Mouse (Mus musculus) spleen, adult 2 months (tissue): ENCODE measurements around the gene Efna3.

Source experiments
- CTCF ChIP-seq: fragments of 200-500 bp; IDR thresholded peaks from 2 replicates; pipeline ENCODE4 v1.5.1; 2011; ENCODE audit warnings: mild to moderate bottlenecking, inconsistent platforms; ENCODE audit not compliant: insufficient read depth, insufficient read length, insufficient replicate concordance; ENCODE audit errors: extremely low read depth
- POLR2A ChIP-seq: fragments of 200-500 bp; IDR thresholded peaks from 2 replicates; pipeline ENCODE4 v1.6.1; 2011; ENCODE audit warnings: low read depth, low read length, inconsistent platforms

DNA sequence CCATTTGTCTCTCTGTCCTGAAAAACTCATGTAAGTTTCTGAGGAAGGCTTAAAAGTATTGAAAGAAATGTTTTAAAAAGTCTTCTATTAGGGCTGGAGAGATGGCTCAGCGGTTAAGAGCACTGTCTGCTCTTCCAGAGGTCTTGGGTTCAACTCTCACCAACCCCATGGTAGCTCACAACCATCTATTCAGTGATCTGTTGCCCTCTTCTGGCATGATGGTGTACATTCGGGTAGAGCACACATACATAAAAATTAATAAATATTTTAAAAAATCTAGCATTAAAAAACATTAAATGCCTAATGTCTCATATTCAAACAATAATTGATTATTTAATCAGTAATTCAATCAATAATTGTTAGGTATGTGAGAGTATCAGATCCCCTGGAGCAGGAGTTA is 22.3 kb downstream of the Efna3 start:
- TF ChIP-seq CTCF (no peak), POLR2A (no peak)
